Mouse (Mus musculus) cerebellum, adult 18-20 months (tissue): ENCODE measurements around the gene Prps2.
"Not testable (repeated sequence)": the region's sequence is repeated elsewhere in the genome, so short reads cannot be mapped to it uniquely, and the experiment has no call there.

Experiments
- DNase-seq, 2 experiments: peaks; one replicate each; pipeline ENCODE4 v3.0.0; 2021

The Prps2 gene

GRCm38 (mm10) chrX:167321233-167321806, 61.2 kb downstream of the Prps2 start:
- no peak for DNase-seq

DNA sequence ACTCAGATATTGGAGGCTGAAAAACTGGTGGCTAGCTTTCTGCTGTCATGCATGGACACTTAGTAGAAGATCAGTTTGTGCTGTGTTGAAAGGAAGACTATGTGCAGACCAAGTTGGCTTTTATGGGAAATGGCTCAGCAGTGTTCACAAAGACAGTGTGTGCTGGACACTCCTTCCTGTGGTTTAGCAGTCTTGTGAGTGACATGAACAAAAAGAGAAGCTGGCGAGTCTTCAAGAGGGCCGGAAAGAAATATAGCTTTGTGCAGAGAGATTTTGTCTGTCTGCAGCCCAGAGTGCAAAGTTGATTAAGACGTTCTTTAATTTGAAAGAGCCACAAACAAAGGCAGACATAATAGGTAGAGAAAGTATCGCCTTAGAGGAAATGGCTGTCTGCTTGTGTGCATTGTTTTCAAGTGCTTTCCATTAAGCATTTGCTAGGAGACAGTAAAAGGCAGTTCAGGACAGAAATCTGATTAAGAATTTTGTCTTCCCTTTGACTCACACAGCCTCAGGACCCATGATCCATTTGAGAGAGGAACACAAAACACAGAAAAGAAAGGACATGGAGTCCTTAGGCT, 63.6 kb downstream of the Prps2 start:
- DNase-seq = no peak

DNA sequence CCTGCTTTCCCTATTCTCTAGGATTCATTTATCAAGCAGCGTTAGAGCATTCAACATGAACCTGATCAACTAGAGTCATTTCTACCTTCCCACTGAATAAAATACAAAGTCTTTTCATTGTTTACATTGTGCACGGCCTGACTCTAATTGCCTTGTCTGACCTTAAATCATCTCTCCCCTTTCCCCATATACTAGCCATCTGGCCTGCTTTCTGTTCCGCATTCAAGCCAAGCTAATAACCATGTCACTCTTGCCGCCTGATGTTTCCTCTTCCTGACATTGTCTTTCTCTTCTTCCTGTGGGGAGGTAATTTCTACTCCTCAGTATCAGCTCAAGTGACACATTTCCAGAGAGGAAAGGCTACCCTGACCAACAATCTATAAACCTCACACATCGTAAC, 66.8 kb downstream of the Prps2 start:
- no peak for DNase-seq

GRCm38 (mm10) chrX:167315093-167315726, 67.3 kb downstream of the Prps2 start:
- no peak for DNase-seq

GRCm38 (mm10) chrX:167302061-167302460, 80.5 kb downstream of the Prps2 start:
- not testable (repeated sequence) for DNase-seq
